Mouse (Mus musculus): ENCODE results near the gene Ebf3. TPM values are rescaled to one million over a fixed set of nuclear protein-coding genes. Genes with fewer than 3 reads are reported as not detected.

Gene Ebf3
- total RNA-seq, 2 experiments from 2014 or later: 8.9 to 10.9 TPM

- intact Hi-C loops (cut with DNase I): no loop called here
- DNase-seq (ENCODE audit: low spot score): no peak
Measured at GRCm38 (mm10) chr7:137297131-137297530, 17.1 kb downstream of the Ebf3 start.

GRCm38 (mm10) chr7:137295612-137296011, 18.6 kb downstream of the Ebf3 start:
- intact Hi-C loops (cut with DNase I): no loop called here
- DNase-seq (ENCODE audit: low spot score): no peak

- intact Hi-C loops (cut with DNase I): no loop called here
Measured at GRCm38 (mm10) chr7:137294446-137294845, 19.8 kb downstream of the Ebf3 start.

DNA sequence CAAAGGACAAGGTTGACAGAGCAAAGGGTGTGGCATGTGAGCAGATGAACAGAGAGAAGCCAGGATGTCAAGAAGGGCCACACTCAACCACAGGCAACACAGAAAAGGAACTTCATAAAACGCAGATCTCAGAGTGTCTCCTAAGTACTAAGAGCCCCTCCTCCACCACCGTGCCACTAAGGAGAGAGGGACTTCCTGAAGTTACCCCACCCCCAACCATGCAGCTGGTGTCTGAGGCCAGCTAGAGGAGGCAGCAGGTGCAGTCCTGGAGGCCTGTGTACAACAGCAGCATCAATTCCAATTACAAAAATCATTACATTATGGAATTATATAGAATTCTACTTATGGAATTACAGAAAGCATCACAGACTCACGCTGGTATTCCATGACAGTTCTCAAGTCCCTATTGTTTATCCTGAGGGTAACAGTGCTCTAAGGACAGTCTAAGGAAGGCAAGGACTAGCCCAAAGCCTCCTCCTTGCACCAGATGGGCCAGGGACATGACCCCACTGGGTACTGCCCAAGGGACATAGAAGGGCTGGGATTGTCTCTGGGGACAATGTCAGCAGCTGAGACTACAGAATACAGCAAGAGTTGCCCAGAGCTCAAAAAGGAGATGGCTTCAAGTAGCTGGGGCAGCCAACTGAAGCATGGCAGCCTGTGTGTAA, 24.8 kb downstream of the Ebf3 start:
- DNase-seq (ENCODE audit: low spot score): no peak
- intact Hi-C loops (cut with DNase I): no loop called here

More at GRCm38 (mm10) chr7:137294446-137294845, 19.8 kb downstream of the Ebf3 start:
- DNase-seq (ENCODE audit: low spot score): no peak

GRCm38 (mm10) chr7:137278171-137278570, 36.1 kb downstream of the Ebf3 start:
- DNase-seq (ENCODE audit: low spot score): peak; percentile 16

DNA sequence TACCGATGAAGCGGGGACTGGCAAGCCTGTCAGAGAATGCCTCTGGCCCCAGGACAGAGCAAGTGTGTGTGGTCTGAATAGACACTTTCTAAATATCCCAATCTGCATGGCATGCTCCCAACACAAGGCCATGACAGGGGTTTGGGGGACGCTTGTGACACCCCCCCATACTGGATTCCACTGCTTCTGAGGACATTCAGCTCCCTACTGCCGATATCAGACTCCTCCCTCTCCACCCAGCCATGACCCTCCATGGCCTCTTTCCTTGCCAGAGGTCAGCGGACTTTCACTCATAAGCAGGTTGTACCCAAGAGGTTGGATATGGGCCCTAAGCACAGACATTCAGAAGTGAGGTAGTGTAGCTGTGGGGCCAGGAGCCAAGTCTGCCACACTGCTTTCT, 36.5 kb downstream of the Ebf3 start:
- intact Hi-C loops (cut with DNase I): no loop called here
- no peak for DNase-seq (ENCODE audit: low spot score)

More at GRCm38 (mm10) chr7:137278171-137278570, 36.1 kb downstream of the Ebf3 start:
- intact Hi-C loops (cut with DNase I): no loop called here

- no peak for DNase-seq (ENCODE audit: low spot score)
- intact Hi-C loops (cut with DNase I): no loop called here
Measured at GRCm38 (mm10) chr7:137272252-137272651, 42.0 kb downstream of the Ebf3 start.

DNA sequence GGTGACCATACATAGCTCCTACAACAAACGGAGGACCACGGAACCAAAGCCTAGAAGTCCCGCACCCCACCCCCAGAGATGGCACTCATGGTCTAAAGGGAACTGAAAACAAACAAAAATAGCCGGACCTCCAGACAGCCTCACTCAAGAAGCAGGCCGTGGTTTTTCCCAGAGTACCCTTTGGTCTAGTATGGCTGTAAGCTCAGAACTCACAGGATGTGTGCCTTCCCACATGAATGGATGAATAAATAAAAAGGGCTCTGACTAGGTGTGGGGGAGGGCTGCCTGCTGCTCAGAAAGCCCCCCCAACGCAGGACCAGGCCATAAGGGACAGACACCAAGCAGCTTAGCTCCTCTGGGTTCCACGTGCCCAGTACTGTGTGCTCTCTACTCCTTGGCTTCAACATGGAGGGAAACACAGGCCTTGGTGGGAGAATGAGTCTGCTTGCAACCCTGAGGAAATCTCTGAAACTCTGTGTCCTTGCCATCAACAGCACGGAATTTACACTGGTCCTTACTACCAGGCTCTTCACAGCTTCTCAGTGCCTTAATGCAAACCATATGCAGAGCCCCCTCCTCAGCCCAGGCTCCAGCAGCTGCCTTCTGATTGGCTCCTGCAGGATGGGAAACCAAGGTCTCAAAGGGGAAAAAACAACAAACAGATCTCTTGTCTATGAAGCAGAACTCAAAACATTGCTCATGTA, 45.6 kb downstream of the Ebf3 start:
- DNase-seq (ENCODE audit: low spot score): no peak
- intact Hi-C loops (cut with DNase I): no loop called here

- intact Hi-C loops (cut with DNase I): no loop called here
- no peak for DNase-seq (ENCODE audit: low spot score)
Measured at GRCm38 (mm10) chr7:137267441-137267840, 46.8 kb downstream of the Ebf3 start.

- intact Hi-C loops (cut with DNase I): no loop called here
- DNase-seq (ENCODE audit: low spot score): no peak
Measured at GRCm38 (mm10) chr7:137266575-137266974, 47.7 kb downstream of the Ebf3 start.

- no peak for DNase-seq (ENCODE audit: low spot score)
- intact Hi-C loops (cut with DNase I): no loop called here
Measured at GRCm38 (mm10) chr7:137262330-137262729, 51.9 kb downstream of the Ebf3 start.

GRCm38 (mm10) chr7:137246213-137246872, 67.9 kb downstream of the Ebf3 start:
- DNase-seq (ENCODE audit: low spot score): peak; percentile 16
- intact Hi-C loops (cut with DNase I): loop anchor here (1.0 to 5.0 kb wide), 2 partner anchors 73 to 759 kb away; no protein-coding TSS in a partner anchor

DNA sequence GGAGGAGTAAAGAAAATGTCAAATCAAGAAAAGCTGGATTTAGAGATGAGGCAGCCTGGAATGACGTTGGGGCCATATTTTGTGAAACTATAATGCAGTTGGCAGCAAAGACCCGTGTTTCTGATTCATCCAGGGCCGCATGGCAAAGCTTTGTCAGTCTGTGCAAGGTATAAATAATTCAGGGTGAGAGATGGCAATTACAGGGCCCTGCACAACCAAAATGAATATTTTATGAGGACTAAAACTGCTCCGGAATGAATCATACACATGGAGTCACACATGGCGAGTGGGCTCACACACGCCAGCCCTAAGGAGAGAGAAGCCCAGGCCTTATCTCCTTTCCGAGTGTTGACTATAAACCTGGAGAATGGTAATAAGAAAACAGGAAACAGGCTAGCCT, 69.4 kb downstream of the Ebf3 start:
- intact Hi-C loops (cut with DNase I): loop anchor here (5.0 kb wide), 1 partner anchor 758 kb away; no protein-coding TSS in a partner anchor
- no peak for DNase-seq (ENCODE audit: low spot score)

DNA sequence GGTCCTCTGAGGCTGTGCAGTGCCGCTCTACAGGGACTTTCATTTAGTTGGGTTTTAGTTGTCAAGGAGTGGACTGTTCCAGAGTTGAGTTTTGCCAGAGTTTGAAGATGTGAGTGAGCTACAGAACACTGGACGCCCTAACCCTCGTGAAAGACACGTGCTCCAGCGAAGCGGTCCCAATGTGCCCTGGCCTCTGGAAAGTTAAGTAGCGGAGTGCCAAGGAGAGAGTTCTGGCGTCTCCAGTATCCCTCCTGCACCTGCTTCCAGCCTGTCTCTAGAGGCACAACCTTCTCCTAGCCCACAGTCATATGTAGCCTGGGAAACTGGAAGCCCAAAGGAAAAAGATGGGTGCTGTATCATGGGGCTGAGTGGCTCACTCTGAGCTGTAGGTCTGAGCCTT, 73.8 kb downstream of the Ebf3 start:
- no peak for DNase-seq (ENCODE audit: low spot score)
- intact Hi-C loops (cut with DNase I): no loop called here

DNA sequence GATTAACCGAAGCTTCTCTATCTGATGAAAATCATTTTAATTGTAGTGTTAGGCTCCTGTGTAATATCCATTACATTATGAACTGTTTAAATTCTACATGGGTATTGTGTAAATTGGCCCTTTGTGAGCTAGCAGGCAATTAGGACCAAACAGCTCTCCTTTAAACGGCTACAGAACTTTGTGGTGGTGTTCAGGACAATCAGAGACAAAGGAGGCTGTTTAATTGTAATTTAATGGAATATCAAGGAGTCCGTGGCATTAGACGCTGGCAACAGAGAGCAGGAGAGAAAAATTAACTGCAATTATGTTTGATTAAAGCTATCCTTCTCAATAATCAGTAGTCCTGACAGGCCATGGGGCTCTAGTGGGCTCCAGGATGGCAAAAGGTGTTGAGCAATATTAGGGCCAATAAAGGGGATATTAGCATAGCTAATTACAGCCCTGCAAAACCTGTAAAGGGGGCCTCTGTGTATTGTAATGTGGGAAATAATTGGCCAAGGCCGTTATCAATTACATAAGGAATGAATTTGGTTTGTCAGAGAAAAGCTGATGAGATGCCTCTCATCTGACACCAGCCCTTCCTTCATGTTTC, 74.6 kb downstream of the Ebf3 start:
- intact Hi-C loops (cut with DNase I): no loop called here
- DNase-seq (ENCODE audit: low spot score): no peak

DNA sequence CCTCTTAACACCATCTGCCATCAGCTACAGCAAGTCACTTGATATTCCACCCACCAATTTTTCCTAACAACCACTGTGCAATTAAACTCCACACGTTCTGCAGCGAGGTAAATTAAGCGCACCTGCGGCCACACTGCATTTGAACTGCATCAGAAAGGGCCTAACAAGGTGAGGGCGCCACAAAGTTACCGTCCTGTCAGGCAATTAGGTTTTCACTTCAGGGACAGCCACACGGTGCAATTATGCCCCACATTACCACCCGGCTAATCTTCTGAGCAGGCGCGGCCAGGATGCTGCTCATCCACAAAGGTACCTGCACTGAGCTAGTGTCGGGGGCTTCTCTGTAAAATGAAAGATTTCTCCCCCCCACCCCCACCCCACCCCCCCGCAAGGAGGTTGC, 76.8 kb downstream of the Ebf3 start:
- intact Hi-C loops (cut with DNase I): no loop called here
- DNase-seq (ENCODE audit: low spot score): no peak

- intact Hi-C loops (cut with DNase I): no loop called here
- DNase-seq (ENCODE audit: low spot score): no peak
Measured at GRCm38 (mm10) chr7:137223823-137224222, 90.4 kb downstream of the Ebf3 start.

DNA sequence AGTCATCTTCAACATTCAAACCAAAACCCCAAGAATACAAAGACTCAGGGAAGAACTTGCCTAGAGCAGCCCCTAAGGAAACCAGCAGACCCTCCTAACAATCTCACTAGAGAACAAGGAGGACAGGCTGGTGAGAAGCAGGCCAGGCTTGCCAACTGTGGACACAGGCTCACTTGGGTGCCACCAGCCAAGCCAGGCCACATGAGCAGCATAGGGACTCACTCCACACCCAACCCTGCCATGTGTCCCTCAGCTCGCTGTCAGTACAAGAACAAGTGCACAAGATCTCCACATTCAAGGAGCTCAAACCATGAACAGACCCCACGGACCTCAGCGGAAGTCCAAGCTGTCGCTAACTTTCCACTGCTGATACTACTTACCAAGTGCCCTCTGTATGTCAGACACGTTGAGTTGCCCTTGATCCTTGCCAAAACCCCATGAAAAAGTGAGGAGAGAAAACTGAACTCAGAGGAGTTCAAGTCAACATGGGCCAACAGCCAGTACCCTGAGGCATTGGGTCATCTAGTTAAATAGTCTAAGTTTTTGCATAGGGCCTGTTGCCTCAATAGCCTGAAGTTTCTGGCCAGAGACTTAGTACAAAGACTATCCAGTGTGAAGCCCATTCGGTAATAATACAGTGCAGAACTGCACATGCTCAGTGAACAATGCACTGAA, 91.3 kb downstream of the Ebf3 start:
- no peak for DNase-seq (ENCODE audit: low spot score)
- intact Hi-C loops (cut with DNase I): no loop called here

DNA sequence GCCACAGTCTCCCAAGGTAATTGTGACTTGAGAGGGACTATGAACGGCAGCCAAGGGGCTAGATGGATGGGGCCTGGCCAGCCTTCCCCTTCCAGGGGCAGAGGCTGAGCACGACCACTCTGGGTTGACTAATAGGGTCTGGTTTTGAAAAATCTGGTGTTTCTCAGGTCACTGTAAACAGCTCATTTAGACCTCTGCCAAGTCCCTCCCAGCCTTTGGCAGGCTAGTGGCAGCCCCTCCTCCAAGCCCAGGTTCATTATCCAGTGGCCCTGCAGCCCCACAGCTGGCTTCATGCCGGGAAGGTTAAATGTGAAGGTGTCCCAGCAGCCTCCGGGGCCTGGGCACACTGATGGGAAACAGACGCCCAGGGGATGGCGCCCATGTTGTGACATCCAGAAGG, 92.6 kb downstream of the Ebf3 start:
- intact Hi-C loops (cut with DNase I): no loop called here
- DNase-seq (ENCODE audit: low spot score): no peak

DNA sequence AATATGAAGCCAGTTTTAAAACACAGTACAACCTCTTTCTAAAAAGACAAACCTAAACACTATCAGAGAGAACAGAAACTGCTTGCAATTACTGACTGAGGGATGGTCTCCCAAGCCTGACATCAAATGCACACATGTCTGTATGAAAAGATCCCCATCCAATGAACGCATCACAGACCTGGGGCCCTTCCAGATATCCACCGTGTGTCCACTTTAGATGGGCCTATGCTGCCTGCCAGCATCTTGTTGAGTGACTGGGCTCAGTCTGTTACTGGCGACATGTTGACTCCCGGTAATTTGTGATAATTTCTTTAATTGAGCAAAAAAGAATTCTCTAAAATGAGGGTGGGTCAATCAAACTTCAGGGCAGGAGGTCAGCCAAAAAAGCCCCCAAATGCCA, 93.8 kb downstream of the Ebf3 start:
- DNase-seq (ENCODE audit: low spot score): no peak

More for the DNA sequence above, 93.8 kb downstream of the Ebf3 start:
- intact Hi-C loops (cut with DNase I): no loop called here

Measured in heart, postnatal 25 days (tissue).